Mouse (Mus musculus) MEL (cell line): ENCODE data around the gene Gm8108.
"Not testable (repeated sequence)": the region's sequence is repeated elsewhere in the genome, so short reads cannot be mapped to it uniquely, and the experiment has no call there.

Source experiments
- CTCF ChIP-seq, 3 experiments: IDR thresholded peaks in 2 of 3; conservative IDR thresholded peaks in 1 of 3; 2 replicates each; pipeline ENCODE4 v1.5.1; 2011 to 2012; ENCODE audit warnings: low read length in 3 of 3, low read depth in 2 of 3, mild to moderate bottlenecking in 2 of 3, improper control_type of control experiment in 1 of 3, inconsistent platforms in 1 of 3, mixed read lengths in 1 of 3, moderate library complexity in 1 of 3; ENCODE audit not compliant: control insufficient read depth in 1 of 3, insufficient read depth in 1 of 3, poor library complexity in 1 of 3, severe bottlenecking in 1 of 3
- GABPA ChIP-seq: IDR thresholded peaks from 2 replicates; pipeline ENCODE4 v1.6.1; 2012; ENCODE audit warnings: low read depth, mild to moderate bottlenecking, inconsistent platforms, low read length, improper control_type of control experiment, moderate library complexity
- MAZ ChIP-seq: IDR thresholded peaks from 2 replicates; pipeline ENCODE4 v1.6.1; 2012; ENCODE audit warnings: low read depth, mild to moderate bottlenecking, inconsistent platforms, low read length, improper control_type of control experiment
- POLR2A ChIP-seq, 2 experiments: IDR thresholded peaks; 2 replicates each; pipeline ENCODE4 v1.6.1; 2011 to 2012; ENCODE audit warnings: low read length in 2 of 2, mild to moderate bottlenecking in 2 of 2, control low read depth in 1 of 2, improper control_type of control experiment in 1 of 2, low read depth in 1 of 2, moderate library complexity in 1 of 2; ENCODE audit not compliant: control insufficient read depth in 1 of 2, insufficient read depth in 1 of 2, poor library complexity in 1 of 2
- POLR2AphosphoS5 ChIP-seq: IDR thresholded peaks from 2 replicates; pipeline ENCODE4 v1.6.1; 2012; ENCODE audit warnings: low read depth, borderline replicate concordance, mild to moderate bottlenecking, inconsistent platforms, low read length, moderate library complexity, mixed read lengths
- RAD21 ChIP-seq: IDR thresholded peaks from 2 replicates; pipeline ENCODE4 v1.6.1; 2011; ENCODE audit warnings: mild to moderate bottlenecking, low read depth, low read length, improper control_type of control experiment
- SMC3 ChIP-seq: IDR thresholded peaks from 2 replicates; pipeline ENCODE4 v1.6.1; 2011; ENCODE audit warnings: low read depth, low read length, improper control_type of control experiment
- TAL1 ChIP-seq: IDR thresholded peaks from 2 replicates; pipeline ENCODE4 v1.6.1; 2012; ENCODE audit warnings: mild to moderate bottlenecking, inconsistent platforms, low read length, moderate library complexity, mixed read lengths
- ZKSCAN1 ChIP-seq: IDR thresholded peaks from 2 replicates; pipeline ENCODE4 v1.6.1; 2012; ENCODE audit warnings: low read depth, mild to moderate bottlenecking, inconsistent platforms, low read length, improper control_type of control experiment, moderate library complexity

DNA sequence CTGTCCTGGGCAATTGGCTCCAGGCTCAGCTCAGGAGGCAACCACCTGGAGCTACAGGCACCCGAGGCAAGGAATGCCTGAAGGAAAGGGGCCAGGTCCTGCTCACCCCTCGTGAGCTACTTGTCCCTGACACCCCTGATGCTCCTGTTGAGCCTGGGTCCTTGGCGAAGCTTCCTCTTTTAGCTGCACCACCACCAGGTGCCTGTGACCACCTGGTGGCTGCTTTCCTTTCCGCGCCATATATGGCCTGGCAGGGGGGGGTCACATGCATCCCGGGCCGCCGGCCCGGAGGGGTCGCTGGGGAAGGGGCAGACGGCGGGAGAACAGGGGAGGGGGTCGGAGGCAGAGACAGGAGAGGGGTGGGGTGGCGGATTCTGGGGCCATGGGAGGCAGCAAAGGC lies 71.7 kb downstream of the Gm8108 start:
- not testable (repeated sequence) for TF ChIP-seq POLR2AphosphoS5; CTCF (IDR thresholded peaks at IDR 0.05 in 2 of 3, conservative IDR thresholded peaks at IDR 0.05 in 1 of 3; ENCODE audit: control insufficient read depth in 1 of 3, insufficient read depth in 1 of 3, low read depth in 2 of 3, low read length in 3 of 3, poor library complexity in 1 of 3, severe bottlenecking in 1 of 3); GABPA; SMC3; RAD21; POLR2A (IDR thresholded peaks at IDR 0.05; ENCODE audit: control insufficient read depth in 1 of 2, insufficient read depth in 1 of 2, low read depth in 1 of 2, low read length in 2 of 2, poor library complexity in 1 of 2); ZKSCAN1; TAL1; MAZ
